Mouse (Mus musculus) layer of hippocampus, adult 8-10 months (tissue): ENCODE measurements around the gene Traf7. TPM values are rescaled to one million over a fixed set of nuclear protein-coding genes. Genes with fewer than 3 reads are reported as not detected.

ENCODE experiments used
- DNase-seq, 2 experiments: peaks; one replicate each; pipeline ENCODE4 v3.0.0; 2022; ENCODE audit warnings: low spot score in 2 of 2
- total RNA-seq, 4 experiments: library from RNA; stranded (reverse); gene quantifications; 2 replicates each; pipeline ENCODE4 v1.2.4; 2022

Gene Traf7
- total RNA-seq, 4 experiments from 2014 or later, result 82.9 to 106 (median 97.4) TPM

DNA sequence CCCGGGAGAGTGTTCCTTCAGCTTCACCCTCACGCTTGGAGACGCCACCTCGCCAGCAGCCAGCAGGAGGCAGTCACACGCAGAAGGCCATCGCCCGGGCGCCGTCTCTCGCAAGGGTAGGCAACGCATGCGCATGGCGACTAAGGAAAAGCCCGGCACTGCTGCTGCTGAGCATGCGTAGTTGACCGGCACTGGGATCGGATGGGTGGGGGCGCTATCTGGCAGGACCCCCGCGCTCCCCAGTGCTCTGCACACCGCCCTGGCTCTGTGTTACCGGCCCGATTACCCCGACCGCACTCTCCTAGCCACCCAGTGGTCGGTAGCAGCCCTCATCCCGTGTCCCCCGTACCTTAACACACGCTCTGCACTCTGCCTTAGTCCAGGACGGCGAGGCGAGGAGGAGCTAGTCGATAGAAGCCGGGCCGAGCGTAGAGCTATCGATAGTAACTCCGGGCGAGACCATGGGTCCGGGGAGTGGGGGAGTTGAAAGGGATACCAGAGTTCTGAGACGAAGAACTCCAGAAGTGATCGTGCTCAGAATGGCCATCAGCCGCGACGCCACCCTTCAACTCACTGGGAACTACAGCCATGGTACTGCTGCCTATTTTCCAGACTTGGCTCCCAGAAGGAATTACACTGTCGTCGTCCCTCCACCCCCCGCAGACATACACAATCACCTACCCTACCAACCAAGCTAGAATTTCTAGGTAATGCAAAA, 48.9 kb downstream of the Traf7 start, which contains the start of gene Mlst8:
Gene Mlst8 (minus strand): TSS at position 416 of the 718 bp plus-strand sequence.
- peak; percentile 95 to 98 for DNase-seq

DNA sequence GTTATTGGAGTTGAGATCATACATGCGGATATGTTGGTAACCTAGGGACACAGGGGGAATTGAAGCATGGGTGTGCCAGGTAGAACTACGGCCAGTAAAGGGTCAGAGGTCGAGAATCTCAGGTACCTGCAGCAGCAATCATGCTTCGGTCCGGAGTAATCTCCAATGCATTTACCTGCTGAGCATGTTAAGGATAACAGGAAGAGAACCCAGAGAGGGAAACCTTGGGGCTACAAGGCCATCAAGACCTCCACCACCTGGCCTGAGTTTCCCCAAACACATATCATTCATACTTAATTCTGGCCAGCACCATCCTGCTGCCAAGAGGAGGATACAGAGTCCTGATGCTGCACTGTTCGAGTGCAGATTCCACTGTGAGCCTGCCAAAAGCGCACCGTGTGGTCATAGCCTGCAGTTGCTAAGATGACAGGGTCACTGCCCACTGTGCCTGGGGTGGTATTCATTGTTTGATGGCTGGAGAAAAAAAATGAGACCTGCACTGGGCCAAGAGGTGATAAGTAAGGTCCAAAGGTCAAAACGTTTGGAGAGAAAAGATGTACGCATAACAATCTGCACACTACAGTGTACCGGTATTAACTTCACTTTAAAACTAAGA, 49.6 kb downstream of the Traf7 start:
- no peak for DNase-seq

DNA sequence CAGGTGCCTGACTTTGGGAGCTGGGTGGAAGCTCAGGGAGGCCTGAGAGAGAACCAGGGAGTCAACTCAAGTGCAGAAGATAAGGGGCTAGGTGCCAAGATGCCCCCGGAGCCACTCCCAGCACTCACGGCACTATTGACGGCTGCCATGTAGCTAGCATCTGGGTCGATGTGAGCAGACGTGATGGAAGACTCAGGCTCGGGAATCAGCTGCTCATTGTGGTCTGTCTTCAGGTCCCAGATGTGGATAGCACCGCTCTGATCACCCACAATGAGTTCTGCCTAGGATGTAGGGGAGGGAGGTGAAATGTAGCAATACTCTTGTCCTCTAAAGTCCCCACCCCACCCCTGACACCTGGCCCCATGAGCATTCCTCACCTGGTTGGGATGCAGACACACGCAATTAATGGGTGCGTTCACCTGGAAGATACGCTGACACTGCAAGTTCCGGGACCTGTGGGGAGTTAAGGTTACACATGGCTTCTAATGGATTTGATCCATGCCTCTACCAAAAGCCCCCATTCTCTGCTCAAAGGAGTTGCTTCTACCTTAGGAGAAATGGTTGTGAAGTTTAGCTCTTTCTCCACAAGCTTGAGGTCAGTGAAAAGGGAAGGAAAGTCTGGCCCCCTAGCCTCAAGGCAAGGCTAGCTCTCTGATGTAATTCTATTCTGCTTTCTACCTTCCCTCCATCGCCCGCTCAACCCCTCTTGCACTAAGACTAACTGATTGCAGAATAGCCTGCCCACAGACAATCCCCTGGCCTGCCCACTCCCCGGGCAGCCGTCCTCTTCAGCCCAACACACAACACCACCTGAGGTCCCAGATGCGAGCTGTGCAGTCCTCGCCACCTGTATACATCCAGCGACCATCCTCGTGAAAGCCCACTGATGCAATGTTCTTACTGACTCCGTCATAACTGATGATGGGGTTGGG, 50.4 kb downstream of the Traf7 start:
- no peak for DNase-seq

DNA sequence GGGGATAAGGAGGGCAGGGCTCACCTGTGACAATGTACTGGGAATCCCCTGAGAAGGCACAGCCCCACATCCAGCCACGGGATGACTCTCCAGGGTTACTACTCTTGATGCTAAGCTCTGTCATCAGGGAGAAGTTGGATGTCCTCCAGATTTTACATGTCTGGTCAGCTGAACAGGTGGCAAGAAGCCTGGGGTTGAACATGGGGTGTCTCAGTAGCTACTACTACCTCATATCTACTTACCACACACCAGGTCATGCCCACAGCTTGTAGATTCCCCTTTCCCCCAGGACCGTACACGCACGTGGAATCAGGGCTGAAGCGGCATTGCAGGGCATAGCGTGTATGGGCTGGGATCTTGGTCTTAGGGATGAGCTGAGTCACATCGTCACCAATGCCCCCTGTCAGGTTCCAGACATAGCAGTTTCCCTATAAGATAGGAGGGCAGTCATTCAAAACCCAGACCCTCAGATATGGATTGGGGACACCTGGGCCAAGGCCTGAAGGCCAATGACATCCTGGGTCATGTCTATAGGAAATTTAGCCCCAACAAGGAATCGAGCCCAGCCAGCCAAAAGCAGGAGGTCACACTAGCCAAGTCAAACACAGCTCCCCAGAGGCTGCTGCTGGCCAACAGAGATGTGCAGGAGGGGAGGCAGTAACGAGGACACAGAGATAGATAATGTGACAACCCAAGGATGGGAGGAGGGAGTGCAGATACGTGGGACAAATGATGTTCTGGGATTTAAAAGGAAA, 51.5 kb downstream of the Traf7 start:
- DNase-seq, result no peak

- DNase-seq, result no peak
These were observed 52.2 kb downstream of the Traf7 start for GRCm38 (mm10) chr17:24475586-24475985.

- peak; percentile 66 to 78 for DNase-seq
These were observed 53.2 kb downstream of the Traf7 start for GRCm38 (mm10) chr17:24474557-24474956.

DNA sequence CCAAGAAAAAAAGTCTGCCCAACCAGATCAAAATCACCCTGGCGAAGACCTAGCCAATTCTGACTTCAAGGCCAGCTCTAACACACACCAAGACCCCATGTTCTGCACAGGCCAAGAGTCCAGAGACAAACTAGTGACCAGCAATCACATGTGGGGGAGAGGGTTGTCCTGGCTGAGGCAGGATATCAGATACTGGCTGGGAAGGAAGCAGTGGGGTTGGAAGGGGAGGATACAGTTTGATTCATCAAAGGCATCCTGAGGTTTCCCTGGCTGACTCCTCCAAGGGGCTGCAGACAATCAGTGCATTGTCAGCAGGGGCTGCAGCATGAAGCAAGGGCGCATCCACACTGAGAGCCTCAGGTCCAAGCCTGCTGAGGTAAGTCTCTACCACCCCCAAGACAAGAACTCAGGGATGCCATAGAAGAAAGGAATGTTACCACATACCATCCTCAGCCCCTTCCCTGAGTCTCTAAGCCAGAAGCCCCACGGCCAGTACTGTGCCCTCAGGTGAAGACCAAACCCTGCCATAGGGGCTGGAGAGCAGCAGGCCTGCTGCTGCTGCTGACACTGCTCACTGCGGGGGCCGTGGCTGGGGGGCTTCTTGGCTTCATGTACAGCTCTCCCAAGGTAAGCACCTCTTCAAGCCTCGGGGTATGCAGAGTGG, 54.0 kb downstream of the Traf7 start, which contains the start of gene Bricd5:
Gene Bricd5 (plus strand): TSS at position 273 of the 664 bp plus-strand sequence.
- no peak for DNase-seq

GRCm38 (mm10) chr17:24472512-24472911, 55.2 kb downstream of the Traf7 start:
- DNase-seq, result no peak

DNA sequence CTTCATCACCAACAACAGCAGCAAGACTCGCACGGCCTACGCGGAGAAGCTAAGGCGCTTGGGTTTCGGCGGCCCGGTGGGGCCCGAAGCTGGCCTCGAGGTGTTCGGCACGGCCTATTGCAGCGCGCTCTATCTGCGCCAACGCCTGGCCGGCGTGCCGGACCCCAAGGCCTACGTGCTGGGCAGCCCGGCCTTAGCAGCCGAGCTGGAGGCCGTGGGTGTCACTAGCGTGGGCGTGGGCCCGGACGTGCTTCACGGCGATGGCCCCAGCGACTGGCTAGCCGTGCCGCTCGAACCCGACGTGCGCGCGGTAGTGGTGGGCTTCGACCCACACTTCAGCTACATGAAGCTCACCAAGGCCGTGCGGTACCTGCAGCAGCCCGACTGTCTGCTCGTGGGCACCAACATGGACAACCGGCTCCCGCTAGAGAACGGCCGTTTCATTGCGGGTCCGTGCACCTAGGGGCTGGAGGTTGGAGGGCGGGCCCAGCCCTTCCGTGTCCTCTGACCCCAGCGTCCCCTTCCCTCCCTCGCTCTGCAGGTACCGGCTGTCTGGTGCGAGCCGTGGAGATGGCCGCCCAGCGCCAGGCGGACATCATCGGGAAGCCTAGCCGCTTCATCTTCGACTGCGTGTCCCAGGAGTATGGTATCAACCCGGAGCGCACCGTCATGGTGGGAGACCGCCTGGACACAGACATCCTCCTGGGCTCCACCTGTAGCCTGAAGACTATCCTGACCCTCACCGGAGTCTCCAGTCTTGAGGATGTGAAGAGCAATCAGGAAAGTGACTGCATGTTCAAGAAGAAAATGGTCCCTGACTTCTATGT, 56.8 kb downstream of the Traf7 start:
- DNase-seq, result peak in 1 of 2 experiments; percentile 25

- peak; percentile 98 to 99 for DNase-seq
These were observed 57.7 kb downstream of the Traf7 start, which contains the start of the genes E4f1 and Pgp for GRCm38 (mm10) chr17:24469910-24470602. TSS of gene E4f1 (minus strand) at chr17:24470313. TSS of gene Pgp (plus strand) at chr17:24470392.

GRCm38 (mm10) chr17:24469336-24469909, 58.3 kb downstream of the Traf7 start:
- no peak for DNase-seq

- no peak for DNase-seq
These were observed 59.0 kb downstream of the Traf7 start for GRCm38 (mm10) chr17:24468636-24469246.

DNA sequence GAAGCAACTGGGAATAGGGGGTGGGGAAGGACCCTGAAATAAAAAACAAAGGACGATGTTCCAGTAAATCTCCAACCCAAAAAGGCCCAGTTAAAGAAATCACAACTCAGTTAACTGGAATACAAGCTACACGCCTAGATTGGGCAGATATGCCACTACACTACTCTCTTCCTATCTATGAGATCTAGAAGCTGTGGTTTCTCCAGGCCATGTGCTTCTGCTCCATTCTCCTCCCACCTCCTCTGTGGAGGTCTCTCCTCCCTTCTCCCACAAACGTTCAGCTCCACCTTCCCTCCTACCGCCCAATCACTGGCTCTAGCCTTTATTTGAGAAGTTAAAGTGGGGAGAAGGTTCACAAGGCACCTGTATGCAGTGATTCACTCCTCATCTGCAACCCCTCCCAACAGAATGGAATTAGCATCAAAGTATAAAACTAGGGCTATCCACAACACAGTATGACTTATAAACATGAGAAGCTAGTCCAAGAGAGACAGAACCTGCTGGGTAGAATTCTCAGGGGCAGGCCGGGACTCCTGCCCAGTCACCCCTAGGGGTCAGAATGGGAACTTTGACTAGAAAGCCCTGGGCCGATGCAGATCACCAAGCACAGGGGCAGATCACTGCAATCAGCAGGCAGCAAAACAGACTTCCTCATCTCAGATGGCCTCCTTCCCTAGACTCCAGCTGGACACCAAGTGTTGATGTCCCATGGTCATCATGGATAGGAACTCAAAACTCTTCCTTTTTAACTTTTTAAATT, 64.2 kb downstream of the Traf7 start:
- no peak for DNase-seq

DNA sequence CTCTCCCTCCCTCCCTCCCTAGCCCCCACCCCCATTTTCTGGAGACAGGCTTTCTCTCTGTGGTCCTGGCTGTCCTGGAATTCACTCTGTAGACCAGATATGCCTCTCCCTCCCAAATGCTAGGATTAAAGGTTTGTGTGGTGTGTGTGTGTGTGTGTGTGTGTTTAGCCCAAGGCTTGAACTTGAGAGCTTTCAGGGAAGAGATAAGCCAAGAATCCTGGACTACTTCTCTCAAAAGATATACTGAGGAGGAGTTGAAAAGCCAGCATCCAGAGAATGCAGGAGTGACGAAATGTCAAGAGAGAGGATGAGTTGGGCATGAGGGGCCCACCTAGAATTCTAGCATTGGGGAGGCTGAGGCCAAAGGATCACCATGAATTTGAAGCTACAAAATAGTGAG, 64.8 kb downstream of the Traf7 start:
- DNase-seq, result no peak

DNA sequence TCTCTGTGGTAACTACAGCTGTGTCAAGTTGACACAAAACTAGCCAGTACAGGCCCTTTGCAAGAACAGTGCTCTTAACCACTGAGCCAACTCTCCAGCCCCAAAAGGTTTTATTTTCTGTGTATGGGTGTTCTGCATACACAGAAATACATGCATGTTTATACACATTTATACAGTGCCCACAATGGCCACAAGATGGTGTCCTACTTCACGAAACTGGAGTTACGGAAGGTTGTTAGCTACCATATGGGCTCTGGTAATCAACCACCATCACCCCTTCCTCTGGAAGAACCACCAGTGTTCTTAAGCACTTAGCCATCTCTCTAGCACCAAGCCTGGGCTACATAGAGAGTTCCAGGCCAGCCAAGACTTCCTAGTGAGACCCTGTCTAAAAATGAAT, 66.2 kb downstream of the Traf7 start:
- no peak for DNase-seq
